Mouse (Mus musculus) testis, adult 2 months (tissue): Measurements from ENCODE around the gene Iqsec1.

Source experiments
- CTCF ChIP-seq: fragments of 200-500 bp; IDR thresholded peaks from 2 replicates; pipeline ENCODE4 v1.5.1; 2012; ENCODE audit warnings: low read depth, mild to moderate bottlenecking, inconsistent platforms, low read length, moderate library complexity; ENCODE audit not compliant: control insufficient read depth, insufficient read depth, insufficient replicate concordance
- POLR2A ChIP-seq: fragments of 200-500 bp; IDR thresholded peaks from 2 replicates; pipeline ENCODE4 v1.6.1; 2012; ENCODE audit warnings: low read depth, mild to moderate bottlenecking, inconsistent platforms, low read length, moderate library complexity; ENCODE audit not compliant: control insufficient read depth

- no peak for TF ChIP-seq CTCF
- no peak for TF ChIP-seq POLR2A
Measured at GRCm38 (mm10) chr6:90689500-90689899, 299.0 kb downstream of the Iqsec1 start.
